8 mouse cellular contexts compared by ENCODE assay signal in the genomic region with DNA sequence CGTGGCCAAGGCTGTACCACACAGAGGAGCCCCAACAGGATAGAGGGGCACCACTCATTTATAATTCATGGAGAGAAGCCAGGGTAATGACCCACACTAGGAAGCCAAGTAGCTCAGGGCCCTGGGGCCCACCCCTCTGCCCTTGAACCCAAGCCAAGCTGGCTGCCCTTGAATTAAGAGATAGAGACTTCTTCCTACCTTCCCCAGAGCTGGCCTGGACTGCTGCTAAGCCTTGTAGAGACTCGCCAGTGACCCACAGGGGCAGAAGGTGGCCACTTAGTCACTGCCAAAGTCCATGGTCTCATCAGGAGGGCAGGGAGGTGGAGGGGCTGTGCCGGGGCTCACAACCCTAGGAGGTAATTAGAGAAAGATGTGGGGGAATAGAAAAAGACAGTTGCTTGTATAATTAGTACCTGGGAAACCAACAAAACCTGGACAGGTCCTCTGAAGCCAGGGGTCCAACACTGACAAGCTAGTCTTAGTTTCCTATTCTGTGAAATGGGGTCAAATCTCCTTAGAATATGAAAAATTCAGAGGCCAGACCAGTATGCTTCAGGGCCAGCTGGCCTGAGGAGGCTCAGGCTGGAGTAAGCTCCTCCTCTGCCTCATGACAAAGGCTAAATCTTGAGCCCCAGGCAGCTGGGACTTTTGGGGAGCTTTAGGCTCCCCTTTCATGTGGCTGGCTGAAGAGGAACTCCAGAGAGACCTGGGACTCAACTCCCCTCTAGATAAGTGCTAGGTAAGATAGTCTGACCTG. TPM values are rescaled to one million over a fixed set of nuclear protein-coding genes. Genes with fewer than 3 reads are reported as not detected.
DNase-seq lines count a peak whose midpoint lies in the region; ATAC-seq and TF ChIP-seq lines count a peak whose summit lies in the region.

No protein-coding gene starts in this region.

- peaks cover 22% of the 10 kb centered on the region; the same call in 1 of the 2 replicates for H3K4me1 ChIP-seq in stomach, embryonic 15.5 days
- H3K4me1 ChIP-seq in stomach, postnatal 0 days (replicated peaks; ENCODE audit: control insufficient read depth, insufficient read depth), result peaks cover 7% of the 10 kb centered on the region; the same call in 1 of the 2 replicates
- peaks cover 32% of the 10 kb centered on the region for H3K4me1 ChIP-seq in limb, embryonic 13.5 days

- WGBS in stomach, embryonic 15.5 days, result 78% methylated on average over 3 of the region's 3 CpGs
- 84% methylated on average over 3 of the region's 3 CpGs for WGBS in stomach, postnatal 0 days
- 60% methylated on average over 3 of the region's 3 CpGs for WGBS in limb, embryonic 13.5 days

- no peaks in the 10 kb centered on the region for H3K9me3 ChIP-seq in stomach, embryonic 15.5 days
- no peaks in the 10 kb centered on the region for H3K9me3 ChIP-seq in stomach, postnatal 0 days (ENCODE audit: control insufficient read depth, low read length)
- H3K9me3 ChIP-seq in limb, embryonic 13.5 days, result no peaks in the 10 kb centered on the region

- TF ChIP-seq EP300 in stomach, postnatal 0 days (optimal IDR thresholded peaks at IDR 0.05), result no peak

- peak; percentile 86 for DNase-seq in heart, adult 11 months
- no peak for DNase-seq in heart, postnatal 36 days
- DNase-seq in stomach, postnatal 0 days (ENCODE audit: low spot score), result no peak
- no peak for DNase-seq in layer of hippocampus, adult 8-10 months (ENCODE audit: low spot score in 2 of 2)
- no peak for DNase-seq in retina, embryonic 14.5 days (ENCODE audit: low spot score)
- DNase-seq in layer of hippocampus, adult 2 months (ENCODE audit: low spot score in 2 of 2), result no peak

- H3K9ac ChIP-seq in stomach, embryonic 15.5 days, result no peak overlapping the region
- H3K9ac ChIP-seq in stomach, postnatal 0 days (ENCODE audit: low read length), result no peak overlapping the region
- 0 out of 2 replicates have a peak overlapping the region, but pooled peaks have one; percentile 98 for H3K9ac ChIP-seq in limb, embryonic 13.5 days

- intact Hi-C loops in heart, postnatal 36 days (cut with DNase I), result no loop called here

- peaks cover 42% of the 10 kb centered on the region for H3K36me3 ChIP-seq in stomach, embryonic 15.5 days
- H3K36me3 ChIP-seq in stomach, postnatal 0 days (ENCODE audit: control insufficient read depth, insufficient read depth, low read length), result peaks cover 38% of the 10 kb centered on the region
- H3K36me3 ChIP-seq in limb, embryonic 13.5 days, result peaks cover 53% of the 10 kb centered on the region

- peak overlapping the region; percentile 3; the same call in 1 of the 2 replicates for H3K4me2 ChIP-seq in stomach, embryonic 15.5 days
- no peak overlapping the region for H3K4me2 ChIP-seq in stomach, postnatal 0 days (replicated peaks; ENCODE audit: low read depth)
- peak overlapping the region; percentile 86 for H3K4me2 ChIP-seq in limb, embryonic 13.5 days (replicated peaks)

- no peak for TF ChIP-seq CTCF in stomach, postnatal 0 days (IDR thresholded peaks at IDR 0.05; ENCODE audit: low read depth)
- no peak for TF ChIP-seq CTCF in layer of hippocampus, adult 2 months (conservative IDR thresholded peaks at IDR 0.05)

- H3K27me3 ChIP-seq in stomach, embryonic 15.5 days (replicated peaks), result no peaks in the 10 kb centered on the region
- no peaks in the 10 kb centered on the region for H3K27me3 ChIP-seq in stomach, postnatal 0 days (ENCODE audit: control insufficient read depth, insufficient read depth, low read length)
- no peaks in the 10 kb centered on the region for H3K27me3 ChIP-seq in limb, embryonic 13.5 days

- peak overlapping the region; percentile 28; the same call in 1 of the 2 replicates for H3K27ac ChIP-seq in stomach, embryonic 15.5 days
- H3K27ac ChIP-seq in stomach, postnatal 0 days (replicated peaks), result no peak overlapping the region
- H3K27ac ChIP-seq in limb, embryonic 13.5 days, result 0 out of 2 replicates have a peak overlapping the region, but pooled peaks have one; percentile 39
- no peak overlapping the region; the same call in 1 of the 2 replicates for H3K27ac ChIP-seq in layer of hippocampus, adult 2 months

- no peak for ATAC-seq in stomach, embryonic 15.5 days (ENCODE audit: insufficient read depth, low FRiP score, low read depth)
- no peak for ATAC-seq in stomach, postnatal 0 days (ENCODE audit: low FRiP score, low TSS enrichment)
- ATAC-seq in limb, embryonic 13.5 days (ENCODE audit: low FRiP score, low read depth), result no peak

- no peak overlapping the region for H3K4me3 ChIP-seq in stomach, embryonic 15.5 days (replicated peaks)
- H3K4me3 ChIP-seq in stomach, postnatal 0 days (ENCODE audit: low read depth, low read length), result no peak overlapping the region
- no peak overlapping the region for H3K4me3 ChIP-seq in limb, embryonic 13.5 days
- no peak overlapping the region for H3K4me3 ChIP-seq in layer of hippocampus, adult 2 months

RNA-seq across cellular contexts. Expression of gene Rnf44, which starts 9.4 kb away (rescaled TPM):
- total RNA-seq in heart, postnatal 36 days (2021), result 10 to 100 TPM; 50.1 to 54.7 TPM
- 69.1 and 76.4 TPM in 2 replicates for polyA plus RNA-seq in stomach, embryonic 15.5 days (2015; fragmentation: Nextera tagmentation; extraction: Ambion mirVana)
- 44.6 and 49.6 TPM in 2 replicates for polyA plus RNA-seq in stomach, postnatal 0 days (2015; fragmentation: Nextera tagmentation; extraction: Ambion mirVana)
- 57.3 and 60.4 TPM in 2 replicates for polyA plus RNA-seq in limb, embryonic 13.5 days (2015; fragmentation: Nextera tagmentation; extraction: Ambion mirVana)
- total RNA-seq in layer of hippocampus, adult 8-10 months (2022), result 100 to 1,000 TPM; 130 to 151 (median 140) TPM
- total RNA-seq in layer of hippocampus, adult 2 months (2021), result 100 to 1,000 TPM; 153 to 160 TPM

RNA-seq across cellular contexts. Expression of gene Cdhr2, which starts 16.9 kb away (rescaled TPM):
- total RNA-seq in heart, postnatal 36 days (2021), result not detected
- polyA plus RNA-seq in stomach, embryonic 15.5 days (2015; fragmentation: Nextera tagmentation; extraction: Ambion mirVana), result 7.9 and 8.7 TPM in 2 replicates
- 1.8 and 3.1 TPM in 2 replicates for polyA plus RNA-seq in stomach, postnatal 0 days (2015; fragmentation: Nextera tagmentation; extraction: Ambion mirVana)
- 0.05 TPM in 2 replicates for polyA plus RNA-seq in limb, embryonic 13.5 days (2015; fragmentation: Nextera tagmentation; extraction: Ambion mirVana)
- under 1 TPM; 0.27 to 0.54 (median 0.37) TPM for total RNA-seq in layer of hippocampus, adult 8-10 months (2022)
- under 1 TPM; 0.33 to 0.44 TPM for total RNA-seq in layer of hippocampus, adult 2 months (2021)

Comparison
In these comparisons a context has a peak if more than half of its experiments do, and no peak if none do; other contexts are left out.
1. H3K27ac ChIP-seq: peak in stomach, embryonic 15.5 days (single experiment) and limb, embryonic 13.5 days (single experiment); none in stomach, postnatal 0 days (single experiment) and layer of hippocampus, adult 2 months (single experiment).